Mouse (Mus musculus) intestine, embryonic 16.5 days (tissue): ENCODE results near the gene Tigd4. TPM values are rescaled to one million over a fixed set of nuclear protein-coding genes. Genes with fewer than 3 reads are reported as not detected.
A peak's percentile ranks its signal among the peaks of the same experiment; 100 is the strongest.

Source experiments
- ATAC-seq: fragments of 200-750 bp; cut with Nextera tagmentation; 2 replicates; pipeline ENCODE4 v1.8.0; 2017; ENCODE audit warnings: moderate TSS enrichment, moderate library complexity
- H3K27ac ChIP-seq: fragments of 300-500 bp; sonication (generic); 2 replicates; pipeline ENCODE4 v1.5.1; 2014; ENCODE audit warnings: mild to moderate bottlenecking, low read length
- H3K27me3 ChIP-seq: fragments of 300-500 bp; sonication (generic); replicated peaks from 2 replicates; pipeline ENCODE4 v1.6.1; 2014; ENCODE audit warnings: low read length, control low read depth, mixed read lengths; ENCODE audit not compliant: control insufficient read depth, insufficient read depth
- H3K36me3 ChIP-seq: fragments of 300-500 bp; sonication (generic); 2 replicates; pipeline ENCODE4 v1.6.1; 2014; ENCODE audit warnings: low read length, control low read depth; ENCODE audit not compliant: control insufficient read depth, insufficient read depth
- H3K4me1 ChIP-seq: fragments of 300-500 bp; sonication (generic); 2 replicates; pipeline ENCODE4 v1.6.1; 2014; ENCODE audit warnings: low read length, control low read depth, mixed read lengths; ENCODE audit not compliant: control insufficient read depth, insufficient read depth
- H3K4me2 ChIP-seq: fragments of 300-500 bp; sonication (generic); 2 replicates; pipeline ENCODE4 v1.6.1; 2014; ENCODE audit warnings: low read depth, low read length, control low read depth
- H3K4me3 ChIP-seq: fragments of 300-500 bp; sonication (generic); 2 replicates; pipeline ENCODE4 v1.5.1; 2014; ENCODE audit warnings: mild to moderate bottlenecking, low read length
- H3K9ac ChIP-seq: fragments of 300-500 bp; sonication (generic); 2 replicates; pipeline ENCODE4 v1.6.1; 2014; ENCODE audit warnings: low read depth, low read length
- H3K9me3 ChIP-seq: fragments of 300-500 bp; sonication (generic); 2 replicates; pipeline ENCODE4 v1.6.1; 2016; ENCODE audit warnings: low read length, control low read depth; ENCODE audit not compliant: control insufficient read depth
- WGBS: fragments of 180-500 bp; shearing (Covaris S2); extraction: QIAGEN DNeasy Blood & Tissue Kit; methylation state at CpG from one replicate; pipeline ENCODE4 v1.1.7; 2014; 5-methylcytosine and 5-hydroxymethylcytosine counted together
- polyA plus RNA-seq: library from polyadenylated mRNA; unstranded; fragments of >200 nt; fragmentation: Nextera tagmentation; extraction: Ambion mirVana; gene quantifications from 2 replicates; pipeline ENCODE4 v1.2.1, GENCODE M21; 2015

Gene Tigd4
- polyA plus RNA-seq, 1 experiment from 2014 or later = not detected

DNA sequence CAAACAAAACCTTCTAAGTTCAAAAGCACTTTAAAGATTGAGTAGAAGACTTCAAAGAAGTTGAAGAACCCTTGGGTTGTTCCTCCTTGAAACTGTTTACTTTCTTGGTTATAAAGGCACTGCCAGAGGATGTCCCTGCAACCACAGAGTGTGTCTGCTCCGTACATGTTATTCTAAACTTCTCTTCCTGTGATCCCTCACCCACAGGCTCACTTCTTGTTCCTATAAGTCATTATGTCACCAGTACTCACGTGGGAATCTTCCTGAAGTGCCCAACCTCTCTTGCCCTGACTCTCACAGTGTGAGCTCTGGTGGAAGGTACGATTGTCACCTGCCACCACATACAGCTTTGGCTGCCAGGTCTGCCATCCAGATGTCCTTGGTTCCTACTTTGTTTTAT lies 28.7 kb downstream of the Tigd4 start:
- no peak for ATAC-seq
- WGBS = 35% methylated on average over 3 of the region's 3 CpGs
- H3K36me3 ChIP-seq = no peaks in the 10 kb centered on the region

DNA sequence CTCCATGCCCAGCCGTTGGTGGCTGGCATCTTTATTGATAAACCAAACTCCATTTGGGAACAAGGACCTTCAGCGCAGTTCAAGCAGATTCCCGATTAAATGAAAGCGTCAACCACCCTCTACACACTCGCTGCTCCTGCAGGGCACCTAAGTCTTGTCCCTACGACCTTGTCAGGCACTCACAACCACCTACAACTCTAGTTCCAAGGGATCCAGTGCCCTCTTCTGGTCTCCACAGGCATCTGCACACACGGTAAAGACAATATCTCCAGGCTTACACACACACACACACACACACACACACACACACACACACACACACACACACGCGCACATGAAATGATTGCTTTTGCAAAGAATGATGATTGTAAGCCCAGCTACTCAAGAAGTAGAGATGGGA lies 38.2 kb downstream of the Tigd4 start:
- H3K27ac ChIP-seq = no peak overlapping the region
- H3K36me3 ChIP-seq = no peaks in the 10 kb centered on the region
- 95% methylated on average over 9 of the region's 9 CpGs for WGBS
- H3K9ac ChIP-seq = no peak overlapping the region
- no peaks in the 10 kb centered on the region for H3K27me3 ChIP-seq
- H3K4me3 ChIP-seq = no peak overlapping the region
- no peaks in the 10 kb centered on the region for H3K9me3 ChIP-seq
- no peak overlapping the region for H3K4me2 ChIP-seq
- H3K4me1 ChIP-seq = no peaks in the 10 kb centered on the region
- no peak for ATAC-seq

More for the DNA sequence above, 28.7 kb downstream of the Tigd4 start:
- Histone ChIP-seq H3K9me3 (no peaks in the 10 kb centered on the region), H3K4me3 (no peak overlapping the region), H3K27me3 (no peaks in the 10 kb centered on the region), H3K4me2 (no peak overlapping the region), H3K4me1 (no peaks in the 10 kb centered on the region), H3K9ac (no peak overlapping the region), H3K27ac (no peak overlapping the region)

DNA sequence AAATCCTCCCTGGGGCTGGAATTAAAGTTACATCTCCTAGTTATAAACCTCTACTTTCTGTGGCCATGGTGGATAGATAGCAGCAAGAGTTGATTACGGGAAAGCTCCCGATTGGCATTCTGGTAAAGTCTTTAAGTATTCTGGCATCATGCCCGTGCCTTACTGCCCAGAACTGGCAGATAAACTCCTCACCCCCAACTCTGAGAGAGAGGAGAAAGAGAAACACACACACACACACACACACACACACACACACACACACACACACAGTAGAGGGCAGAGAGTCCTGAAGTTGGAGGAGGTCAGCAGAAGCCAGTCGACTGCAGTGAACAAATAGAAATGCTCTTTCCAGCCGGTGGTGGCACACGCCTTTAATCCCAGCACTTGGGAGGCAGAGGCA lies 43.7 kb downstream of the Tigd4 start:
- Histone ChIP-seq H3K4me1 (peaks cover 18% of the 10 kb centered on the region; the same call in 1 of the 2 replicates), H3K4me2 (no peak overlapping the region), H3K4me3 (no peak overlapping the region), H3K9me3 (no peaks in the 10 kb centered on the region), H3K36me3 (no peaks in the 10 kb centered on the region), H3K27me3 (no peaks in the 10 kb centered on the region), H3K9ac (no peak overlapping the region), H3K27ac (no peak overlapping the region)
- ATAC-seq = no peak
- WGBS = 76% methylated on average over 6 of the region's 6 CpGs

DNA sequence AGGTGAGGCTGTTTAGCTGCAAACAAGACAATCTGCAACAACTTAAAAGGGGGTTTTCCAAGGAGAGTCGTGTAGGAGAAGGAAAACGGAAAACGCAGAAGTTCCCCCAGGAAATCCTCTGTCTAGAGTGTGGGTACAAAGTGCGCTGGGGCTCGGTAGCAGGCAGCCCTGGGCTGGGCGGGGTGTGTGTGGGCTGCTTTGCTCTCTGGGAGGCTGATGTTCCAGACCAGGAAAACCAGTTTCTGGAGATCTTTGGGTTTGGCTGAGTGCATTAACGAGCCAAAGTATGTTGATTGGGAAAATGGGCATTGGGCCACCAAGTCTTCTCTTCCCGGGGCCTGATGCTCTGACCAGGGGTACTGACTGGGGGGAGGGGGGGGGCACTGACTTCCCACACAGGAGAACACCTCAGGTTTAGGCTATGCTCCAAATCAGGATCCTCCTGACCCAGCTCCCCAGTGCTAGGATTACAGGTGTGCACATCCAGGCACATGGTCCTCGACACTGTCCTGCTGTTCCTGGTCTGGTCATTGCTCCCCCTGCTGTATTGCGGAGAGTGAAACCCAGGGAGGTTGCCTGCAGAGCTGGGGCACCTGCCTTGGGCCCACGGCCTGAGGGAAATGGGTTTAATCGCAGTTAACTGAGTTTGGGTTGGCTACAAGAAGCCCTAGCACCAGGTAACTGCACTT lies 44.7 kb downstream of the Tigd4 start:
- H3K4me2 ChIP-seq = peak overlapping the region; percentile 42
- H3K4me3 ChIP-seq = no peak overlapping the region; the same call in 1 of the 2 replicates
- H3K4me1 ChIP-seq = peaks cover 18% of the 10 kb centered on the region; the same call in 1 of the 2 replicates
- ATAC-seq = peak; percentile 89
- 47% methylated on average over 12 of the region's 12 CpGs for WGBS
- no peaks in the 10 kb centered on the region for H3K9me3 ChIP-seq
- H3K27ac ChIP-seq = peak overlapping the region; percentile 84
- H3K9ac ChIP-seq = peak overlapping the region; percentile 36
- no peaks in the 10 kb centered on the region for H3K27me3 ChIP-seq
- no peaks in the 10 kb centered on the region for H3K36me3 ChIP-seq

DNA sequence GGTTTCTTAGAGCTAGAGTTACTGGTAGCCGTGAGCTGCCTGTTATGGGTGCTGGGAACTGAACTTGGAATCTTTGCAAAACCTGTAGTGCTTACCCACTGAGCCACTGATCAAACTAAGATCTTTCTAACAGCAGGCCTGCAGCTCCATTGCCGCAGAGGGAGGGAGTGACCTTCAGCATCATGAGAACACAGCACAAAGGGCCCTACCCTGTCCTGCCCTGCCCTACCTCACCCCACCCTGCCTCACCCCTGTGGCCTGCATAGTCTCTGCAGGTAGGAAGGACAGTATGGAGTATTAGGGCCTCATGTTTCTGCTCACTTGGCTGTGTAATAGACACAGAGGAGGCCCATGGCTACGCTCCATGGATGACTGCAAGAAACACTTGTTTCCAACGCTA lies 45.5 kb downstream of the Tigd4 start:
- H3K9me3 ChIP-seq = no peaks in the 10 kb centered on the region
- H3K4me1 ChIP-seq = peaks cover 18% of the 10 kb centered on the region; the same call in 1 of the 2 replicates
- no peak overlapping the region for H3K4me3 ChIP-seq
- no peak overlapping the region for H3K9ac ChIP-seq
- H3K4me2 ChIP-seq = no peak overlapping the region
- 73% methylated on average over 4 of the region's 4 CpGs for WGBS
- peak; percentile 93 for ATAC-seq
- no peaks in the 10 kb centered on the region for H3K36me3 ChIP-seq
- H3K27me3 ChIP-seq = no peaks in the 10 kb centered on the region
- peak overlapping the region; percentile 84 for H3K27ac ChIP-seq

DNA sequence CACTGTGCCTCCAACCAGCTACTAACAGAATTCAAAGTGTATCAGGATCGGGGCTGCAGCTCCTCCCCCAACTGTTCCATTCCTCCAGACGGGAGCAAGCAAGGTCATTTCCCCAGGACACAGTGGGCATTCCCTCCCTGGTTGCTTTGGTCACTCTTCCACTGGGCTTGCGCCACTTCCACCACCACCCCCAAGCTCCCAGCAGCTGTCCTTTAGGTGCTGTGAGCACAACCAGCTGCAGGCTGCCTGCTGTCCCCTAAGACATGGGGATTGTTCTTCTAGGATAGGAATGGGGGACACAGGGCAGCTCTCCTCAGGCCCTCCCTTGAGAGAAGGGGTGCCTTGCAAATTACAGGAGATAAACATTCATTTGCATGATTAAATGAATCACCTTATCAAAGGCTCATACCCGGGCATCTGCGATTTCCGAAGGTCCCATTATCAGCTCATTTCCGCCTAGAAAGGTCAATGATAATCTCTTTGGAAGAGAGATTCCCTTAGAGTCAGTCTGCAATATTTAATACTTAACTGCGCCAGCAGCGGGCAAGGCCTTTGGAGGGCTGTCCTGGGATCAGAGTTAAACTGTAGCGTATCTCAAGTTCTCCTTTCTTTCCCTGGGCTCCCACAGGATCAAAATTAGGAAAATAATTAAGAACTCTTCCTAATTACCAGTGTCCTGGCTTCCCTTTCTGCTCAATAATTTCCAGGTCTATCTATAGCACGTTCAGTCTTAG lies 46.6 kb downstream of the Tigd4 start:
- Histone ChIP-seq H3K27ac (peak overlapping the region; percentile 84), H3K9ac (peak overlapping the region; percentile 12; the same call in 1 of the 2 replicates), H3K36me3 (no peaks in the 10 kb centered on the region), H3K4me1 (peaks cover 18% of the 10 kb centered on the region; the same call in 1 of the 2 replicates), H3K9me3 (no peaks in the 10 kb centered on the region), H3K4me3 (no peak overlapping the region), H3K27me3 (no peaks in the 10 kb centered on the region), H3K4me2 (no peak overlapping the region)
- 37% methylated on average over 11 of the region's 11 CpGs for WGBS
- ATAC-seq = no peak

DNA sequence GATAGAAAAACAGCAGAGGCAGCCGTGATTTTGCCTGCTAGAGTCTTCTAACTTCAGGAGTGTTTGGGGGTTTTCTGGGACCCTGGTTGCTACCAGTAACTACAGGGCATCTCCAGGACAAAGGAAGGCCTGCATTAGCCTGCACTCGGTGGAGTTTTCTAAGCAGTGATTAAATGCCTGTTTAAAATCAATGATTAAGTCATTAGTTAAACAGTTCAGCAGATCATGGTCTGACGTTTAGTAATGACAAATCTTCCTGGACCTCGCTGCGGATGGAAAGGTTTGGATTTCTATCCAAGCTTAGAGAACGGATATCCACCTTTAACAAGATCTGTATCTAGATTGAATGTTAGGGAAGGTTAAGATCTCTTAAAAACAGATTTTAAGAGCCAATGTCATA lies 47.2 kb downstream of the Tigd4 start:
- H3K9ac ChIP-seq = no peak overlapping the region
- no peaks in the 10 kb centered on the region for H3K9me3 ChIP-seq
- no peak overlapping the region for H3K4me2 ChIP-seq
- no peaks in the 10 kb centered on the region for H3K27me3 ChIP-seq
- no peaks in the 10 kb centered on the region for H3K36me3 ChIP-seq
- no peak overlapping the region for H3K27ac ChIP-seq
- no peak overlapping the region for H3K4me3 ChIP-seq
- ATAC-seq = no peak
- peaks cover 18% of the 10 kb centered on the region; the same call in 1 of the 2 replicates for H3K4me1 ChIP-seq
- 55% methylated on average over 6 of the region's 6 CpGs for WGBS

DNA sequence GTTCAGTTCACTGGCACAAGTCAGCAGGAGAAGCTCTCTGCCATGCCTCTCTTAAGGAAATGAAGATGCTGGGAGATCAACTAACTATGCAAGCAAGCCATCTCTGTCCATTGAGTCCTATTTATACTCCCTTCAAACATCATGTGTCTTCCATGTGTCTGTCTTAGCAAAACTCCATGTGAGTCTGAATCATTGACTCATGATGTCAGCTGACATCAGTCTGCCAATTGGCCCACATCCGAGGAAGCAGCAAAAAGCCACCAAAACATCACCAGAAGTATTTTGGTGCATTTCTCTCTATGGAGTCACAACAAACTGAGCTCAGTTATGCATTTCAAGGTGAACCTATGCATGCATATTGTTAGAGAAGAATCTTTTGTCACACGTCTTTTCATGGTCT lies 48.0 kb downstream of the Tigd4 start:
- 86% methylated on average over 2 of the region's 2 CpGs for WGBS
- no peaks in the 10 kb centered on the region for H3K36me3 ChIP-seq
- H3K9ac ChIP-seq = no peak overlapping the region
- no peak for ATAC-seq
- H3K4me3 ChIP-seq = no peak overlapping the region
- no peaks in the 10 kb centered on the region for H3K27me3 ChIP-seq
- peaks cover 25% of the 10 kb centered on the region for H3K4me1 ChIP-seq
- no peak overlapping the region for H3K4me2 ChIP-seq
- no peaks in the 10 kb centered on the region for H3K9me3 ChIP-seq
- H3K27ac ChIP-seq = no peak overlapping the region

DNA sequence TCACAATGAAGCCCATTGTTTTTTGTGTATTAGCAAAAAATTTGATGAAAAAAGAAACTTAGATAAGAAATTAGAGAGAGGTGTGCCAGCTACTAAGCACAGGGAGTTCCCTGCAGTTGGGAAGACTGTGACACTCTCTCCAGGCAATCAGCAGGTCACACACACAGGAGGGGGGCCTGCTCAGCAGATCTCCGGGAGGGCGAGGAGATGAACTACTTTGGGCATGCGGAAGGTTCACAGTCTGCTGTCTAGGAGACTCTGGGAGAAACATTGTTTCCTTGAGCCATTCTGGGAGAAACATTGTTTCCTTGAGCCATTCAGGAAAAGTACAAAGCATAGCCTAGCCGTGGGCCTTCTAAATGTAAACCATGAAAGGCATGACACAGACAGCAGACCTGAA lies 49.6 kb downstream of the Tigd4 start:
- no peak overlapping the region for H3K4me3 ChIP-seq
- H3K4me2 ChIP-seq = no peak overlapping the region
- H3K9ac ChIP-seq = no peak overlapping the region
- no peaks in the 10 kb centered on the region for H3K36me3 ChIP-seq
- no peak overlapping the region for H3K27ac ChIP-seq
- 61% methylated on average over 4 of the region's 4 CpGs for WGBS
- H3K4me1 ChIP-seq = peaks cover 24% of the 10 kb centered on the region
- no peak for ATAC-seq
- no peaks in the 10 kb centered on the region for H3K9me3 ChIP-seq
- H3K27me3 ChIP-seq = no peaks in the 10 kb centered on the region
